Mouse (Mus musculus) neutrophil, adult 83 days (primary cell): ENCODE measurements around the gene Fbxw16. TPM values are rescaled to one million over a fixed set of nuclear protein-coding genes. Genes with fewer than 3 reads are reported as not detected.

Experiments
- total RNA-seq, 2 experiments: library from RNA; stranded (reverse); gene quantifications; one replicate each; pipeline ENCODE4 v1.2.4; 2023

The Fbxw16 gene
- total RNA-seq: not detected

DNA sequence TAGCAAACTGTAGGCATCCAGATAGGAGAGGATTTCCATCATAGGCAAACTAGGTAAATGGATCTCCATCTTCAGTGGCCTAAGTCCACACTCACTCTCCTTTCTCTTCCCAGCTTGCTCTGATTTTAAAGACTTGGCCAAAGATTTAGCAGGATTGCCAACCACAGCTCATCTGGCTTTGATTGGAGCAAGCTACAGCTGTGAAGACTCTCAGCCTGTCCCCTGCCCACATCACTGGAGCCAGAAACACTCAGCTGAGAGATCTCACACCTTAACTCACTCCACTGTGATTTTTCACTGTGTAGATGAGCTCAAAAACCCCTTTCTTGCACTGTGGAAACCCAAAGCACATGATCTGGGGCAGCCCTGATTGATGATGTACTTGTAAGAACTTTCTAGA lies at the start of gene Fbxw16:
Fbxw16 (minus strand) TSS at position 101 of the 400 bp plus-strand sequence.

GRCm38 (mm10) chr9:109495775-109496174 lies 46.8 kb upstream of the Fbxw16 start, which contains the start of gene Fbxw19:
TSS of gene Fbxw19 (minus strand) at chr9:109495875.

GRCm38 (mm10) chr9:109404196-109404595 lies 44.7 kb downstream of the Fbxw16 start, which contains the start of gene Fbxw22:
TSS of gene Fbxw22 (minus strand) at chr9:109404296.

Other genes with a start within 250 kb of the Fbxw16 start
- gene Fbxw20, start 214.4 kb downstream of the Fbxw16 start, total RNA-seq: not detected
- not detected for gene Fbxw14, start 161.5 kb downstream of the Fbxw16 start, total RNA-seq
- gene Fbxw28, start 109.5 kb downstream of the Fbxw16 start, total RNA-seq: not detected
- not detected for gene Fbxw22, start 44.8 kb downstream of the Fbxw16 start, total RNA-seq
- gene Fbxw19, start 46.7 kb upstream of the Fbxw16 start, total RNA-seq: not detected
- not detected for gene Fbxw15, start 119.1 kb upstream of the Fbxw16 start, total RNA-seq
- not detected for gene Fbxw24, start 176.9 kb upstream of the Fbxw16 start, total RNA-seq
- not detected for gene Fbxw25, start 215.5 kb upstream of the Fbxw16 start, total RNA-seq